Mouse (Mus musculus): Measurements from ENCODE around the gene Nxpe2.
"Not testable (repeated sequence)": the region's sequence is repeated elsewhere in the genome, so short reads cannot be mapped to it uniquely, and the experiment has no call there.

Nxpe2 gene

DNA sequence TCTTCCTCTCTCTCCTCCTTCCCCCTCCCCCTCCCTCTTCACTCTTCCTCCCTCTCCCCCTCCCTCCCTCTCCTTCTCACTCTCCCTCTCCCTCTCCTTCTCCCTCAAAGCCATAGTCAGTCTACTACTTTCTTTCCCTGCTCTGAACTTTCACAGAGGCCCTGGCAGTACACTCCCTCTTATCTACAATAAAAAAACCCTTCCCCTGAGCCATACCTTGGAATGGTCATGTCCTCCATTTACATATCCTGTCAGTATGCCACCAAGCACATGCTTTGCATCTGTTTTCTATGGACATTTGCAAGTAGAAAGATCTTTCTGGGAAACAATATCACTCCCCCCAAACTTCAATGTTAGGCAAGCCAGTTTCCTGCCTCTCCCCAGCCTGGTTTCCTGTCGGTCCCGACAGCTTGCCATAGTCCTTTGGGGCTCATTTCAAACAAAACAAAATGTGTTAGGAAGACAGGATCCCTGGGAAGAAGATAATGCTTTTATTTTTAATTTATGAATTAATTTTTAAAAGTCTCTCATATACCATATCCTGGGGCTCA is at the start of gene Nxpe2:
Nxpe2 (minus strand) TSS at position 307 of the 551 bp plus-strand sequence.
- DNase-seq (ENCODE audit: low spot score in 2 of 2): no peak

DNA sequence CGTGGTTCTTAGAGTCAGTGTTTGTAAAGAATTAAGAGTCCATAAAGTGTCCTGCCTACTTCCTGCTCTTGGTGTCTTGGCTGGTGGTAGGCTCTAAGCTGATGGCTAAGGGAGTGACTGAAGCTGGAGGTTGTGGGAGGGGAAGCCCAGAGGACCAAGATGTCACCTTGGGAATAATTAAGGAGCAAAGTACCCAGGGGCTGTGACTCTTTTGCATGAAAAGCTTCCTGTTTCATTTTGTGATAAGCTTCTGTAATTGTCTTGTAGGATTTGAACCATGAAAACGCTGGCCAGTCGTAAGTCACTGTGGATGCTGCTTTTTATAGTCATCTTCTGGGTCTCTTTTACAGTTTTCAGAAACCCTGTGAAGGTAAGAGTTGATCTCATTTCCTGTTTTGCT is 36.7 kb upstream of the Nxpe2 start:
- peak; percentile 9 to 29 for DNase-seq (ENCODE audit: low spot score in 2 of 2)

DNA sequence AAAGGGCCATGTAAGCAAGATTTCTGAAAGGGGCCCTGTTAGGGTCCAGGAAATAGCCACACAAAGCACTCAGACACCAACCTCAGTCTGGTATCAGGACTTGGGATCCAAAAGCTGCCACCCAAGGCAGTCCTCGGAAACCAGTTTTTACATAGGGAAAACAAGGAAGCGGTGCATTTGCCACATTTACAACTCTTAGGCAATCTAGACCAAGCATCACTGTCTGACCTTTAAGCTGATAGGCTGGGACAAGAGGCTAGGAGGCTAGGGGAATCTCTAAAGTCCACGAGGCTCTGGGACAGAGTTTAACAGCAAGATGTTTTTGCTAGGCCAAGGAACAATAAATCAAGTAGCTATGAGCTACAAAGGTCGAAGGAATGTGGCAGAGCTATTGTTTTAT is 35.2 kb upstream of the Nxpe2 start:
- DNase-seq (ENCODE audit: low spot score in 2 of 2): no peak

DNA sequence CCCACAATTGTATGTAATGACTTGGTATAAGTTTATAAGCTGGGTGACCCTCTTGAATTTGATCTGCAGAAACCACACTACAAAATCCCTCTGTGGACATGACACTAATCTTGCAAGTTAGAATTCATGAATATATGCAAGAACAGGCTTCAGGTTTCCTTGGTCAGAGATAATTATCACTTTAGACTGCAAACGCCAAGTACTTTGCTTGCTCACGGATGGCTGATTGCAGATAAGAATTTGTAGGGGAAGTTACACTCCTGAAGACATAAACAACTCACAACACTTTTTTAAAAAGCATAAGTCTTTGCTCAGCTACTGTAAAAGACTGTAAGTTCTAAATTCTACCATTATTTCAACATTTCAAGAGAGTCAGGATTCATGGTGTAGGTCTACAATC is 21.1 kb upstream of the Nxpe2 start:
- no peak for DNase-seq (ENCODE audit: low spot score in 2 of 2)

DNA sequence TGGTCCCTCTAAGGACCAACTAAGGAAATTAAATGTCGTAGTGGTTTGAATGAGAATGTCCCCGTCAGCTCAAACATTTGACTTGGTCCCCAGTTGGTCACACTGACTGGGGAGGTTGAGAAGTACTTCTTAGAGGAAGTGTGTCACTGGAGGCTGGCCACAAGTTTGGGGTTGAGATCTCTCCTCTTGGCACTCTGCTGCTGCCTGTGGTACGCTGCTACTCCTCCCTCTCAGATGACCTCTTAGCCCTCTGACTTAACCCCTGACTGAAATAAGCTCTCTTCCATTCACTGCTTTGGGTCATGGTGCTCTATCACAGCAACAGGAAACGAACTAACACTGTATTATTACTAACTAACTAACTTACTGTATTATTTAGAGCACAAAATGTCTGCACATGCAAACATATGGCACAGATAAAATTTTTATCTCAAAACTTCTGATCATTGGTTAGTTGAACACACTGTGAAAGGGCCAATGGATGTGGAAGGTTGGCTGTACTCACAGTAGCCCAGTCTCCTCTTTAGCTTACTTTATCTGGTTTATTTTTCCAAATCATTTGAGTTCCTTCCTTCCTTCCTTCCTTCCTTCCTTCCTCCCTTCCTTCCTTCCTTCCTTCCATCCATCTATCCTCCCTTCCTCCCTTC is 20.1 kb upstream of the Nxpe2 start:
- peak in 1 of 2 experiments; percentile 32 for DNase-seq (ENCODE audit: low spot score in 2 of 2)

DNA sequence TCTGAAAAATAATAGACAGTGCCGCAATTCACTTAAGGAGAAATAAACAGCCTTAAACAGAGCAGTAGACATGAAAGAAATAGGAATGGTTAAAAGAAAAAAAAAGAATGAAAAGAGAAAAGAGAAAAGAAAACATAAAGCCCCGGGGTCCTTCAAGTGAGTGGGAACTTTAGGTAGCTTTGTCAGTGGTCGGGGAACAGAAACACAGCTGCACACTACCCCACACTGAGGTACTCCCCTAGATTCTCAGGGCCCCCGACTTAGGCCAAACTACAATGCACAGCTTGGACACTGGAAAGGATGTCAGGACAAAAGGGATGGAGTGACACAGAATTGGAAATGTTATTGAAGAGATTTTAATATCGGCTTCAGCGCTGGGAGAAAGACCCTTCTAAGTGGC is 9.5 kb upstream of the Nxpe2 start:
- no peak for DNase-seq (ENCODE audit: low spot score in 2 of 2)

DNA sequence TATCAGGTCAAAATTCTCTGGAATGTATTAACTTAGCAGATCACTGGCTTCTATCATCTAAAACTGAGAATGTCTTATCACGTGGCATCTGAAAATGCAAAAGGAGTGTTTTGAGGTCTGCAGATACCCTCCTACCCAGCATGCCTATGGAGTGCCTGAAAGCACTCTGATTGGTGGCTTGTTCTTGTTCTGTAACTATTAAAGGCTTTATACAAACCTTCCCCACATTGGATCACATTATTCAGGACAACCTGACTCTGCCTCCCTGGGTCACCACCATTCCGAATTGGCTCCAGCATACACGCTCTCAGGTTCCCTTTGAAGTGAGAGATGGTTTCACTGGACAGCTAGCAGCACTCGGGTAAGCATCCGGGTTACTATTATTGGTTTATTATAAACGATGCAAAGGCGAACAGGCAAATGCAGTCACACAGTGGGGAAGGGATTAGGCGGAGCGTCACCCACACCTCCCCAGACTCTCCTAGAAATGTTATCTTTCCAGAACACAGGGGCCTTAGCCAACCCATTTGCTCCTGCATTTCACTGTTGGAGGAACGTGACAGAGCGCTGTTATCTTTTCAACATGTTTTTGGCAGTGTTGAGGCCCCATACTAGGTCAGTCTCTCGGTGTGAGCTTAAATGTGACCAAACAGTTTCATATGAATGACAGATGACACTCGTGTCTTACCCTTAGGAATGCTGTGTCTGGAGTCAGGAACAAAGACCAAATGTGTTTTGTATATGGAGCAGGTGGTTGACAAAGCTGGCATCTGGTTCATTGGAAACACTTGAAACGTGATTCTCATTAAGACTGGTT is 8.8 kb upstream of the Nxpe2 start:
- no peak for DNase-seq (ENCODE audit: low spot score in 2 of 2)

DNA sequence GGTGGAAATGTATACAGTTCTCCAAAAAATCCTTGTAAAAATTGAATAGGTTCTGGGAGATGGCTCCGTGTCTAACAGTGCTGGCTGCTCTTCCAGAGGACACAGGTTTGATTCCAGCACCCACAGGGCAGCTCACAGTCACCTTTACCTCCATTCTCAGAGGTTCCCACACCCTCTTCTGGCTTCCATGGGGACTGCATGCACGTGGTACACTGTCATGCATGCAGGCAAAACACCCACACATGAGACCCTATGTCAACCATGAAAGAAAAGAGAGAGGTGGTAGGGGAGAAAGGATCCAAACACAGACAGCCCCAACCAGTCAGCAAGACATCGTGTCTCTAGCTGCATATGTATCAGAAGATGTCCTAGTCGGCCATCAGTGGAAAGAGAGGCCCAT is 7.6 kb upstream of the Nxpe2 start:
- no peak for DNase-seq (ENCODE audit: low spot score in 2 of 2)

DNA sequence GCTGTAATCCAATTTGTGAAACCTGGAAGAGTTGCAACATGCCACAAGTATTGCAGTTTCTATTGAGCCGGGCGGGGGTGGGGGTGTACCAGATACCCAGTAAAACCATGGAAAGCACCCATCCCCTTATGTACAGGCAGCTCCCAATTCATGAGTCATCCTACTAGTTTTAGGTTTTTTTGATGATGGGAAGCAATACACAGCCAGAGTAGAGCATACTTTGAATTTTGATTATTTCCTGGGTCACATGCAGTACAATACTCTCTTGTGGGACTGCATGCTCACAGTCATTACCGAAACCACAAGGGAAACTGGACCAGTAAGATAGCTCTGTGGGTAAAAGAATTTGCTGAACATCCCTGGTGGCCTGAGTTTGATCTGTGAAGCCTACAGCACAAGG is 3.8 kb upstream of the Nxpe2 start:
- DNase-seq (ENCODE audit: low spot score in 2 of 2): no peak

DNA sequence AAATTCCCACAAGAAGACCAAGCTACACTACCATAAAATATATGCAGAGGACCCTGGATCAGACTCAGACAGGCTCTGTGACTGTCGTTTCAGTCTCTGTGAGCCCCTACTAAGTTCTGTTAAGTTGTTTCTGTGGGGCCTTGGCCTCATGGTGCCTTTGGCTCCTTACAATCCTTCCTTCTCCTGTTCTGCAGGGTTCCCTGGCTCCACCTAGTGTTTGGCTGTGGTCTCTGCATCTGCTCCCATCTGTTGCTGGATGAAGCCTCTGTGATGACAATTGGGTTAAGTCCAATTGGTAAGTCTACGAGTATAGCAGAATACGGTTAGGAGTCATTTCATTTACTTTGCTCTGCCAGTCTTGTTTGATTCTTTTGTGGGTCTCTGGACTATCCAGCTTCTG is 1.5 kb upstream of the Nxpe2 start:
- DNase-seq (ENCODE audit: low spot score in 2 of 2): peak; percentile 20 to 47

DNA sequence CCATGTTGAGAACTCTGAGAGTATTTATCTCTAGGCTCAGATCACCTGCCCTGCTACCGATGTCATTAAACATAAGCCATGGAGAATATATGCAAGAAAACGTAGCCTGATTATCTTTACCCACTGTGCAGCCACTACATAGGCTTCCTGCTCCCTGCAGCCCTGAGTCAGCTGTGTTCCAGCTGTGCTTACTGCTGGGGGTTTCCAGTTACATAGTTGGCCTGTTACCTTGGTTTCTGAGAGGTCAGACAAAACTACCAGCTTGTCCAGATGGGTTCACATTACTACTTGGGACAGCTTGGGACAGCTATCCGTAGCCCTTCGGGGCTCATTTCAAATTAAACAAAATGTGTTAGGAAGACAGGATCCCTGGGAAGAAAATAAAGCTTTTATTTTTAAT is 868 bp upstream of the Nxpe2 start:
- DNase-seq (ENCODE audit: low spot score in 2 of 2): no peak

DNA sequence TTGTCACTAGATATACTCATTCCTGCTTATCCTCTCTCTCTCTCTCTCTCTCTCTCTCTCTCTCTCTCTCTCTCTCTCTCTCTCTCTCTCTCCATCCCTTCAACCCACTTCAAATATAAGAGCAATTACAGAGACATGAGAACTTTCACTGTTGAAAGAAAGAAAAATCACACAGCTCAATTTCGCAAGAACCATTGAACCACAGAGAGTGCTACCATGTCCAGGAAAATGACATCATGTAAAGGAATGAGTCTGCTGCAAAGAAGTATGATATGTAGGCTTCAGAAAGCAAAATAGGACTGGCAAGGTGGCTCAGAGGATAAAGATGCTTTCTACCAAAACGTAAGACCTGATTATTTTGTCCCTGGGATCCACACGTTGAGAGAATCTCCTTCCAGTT is 7.4 kb downstream of the Nxpe2 start:
- DNase-seq (ENCODE audit: low spot score in 2 of 2): no peak

DNA sequence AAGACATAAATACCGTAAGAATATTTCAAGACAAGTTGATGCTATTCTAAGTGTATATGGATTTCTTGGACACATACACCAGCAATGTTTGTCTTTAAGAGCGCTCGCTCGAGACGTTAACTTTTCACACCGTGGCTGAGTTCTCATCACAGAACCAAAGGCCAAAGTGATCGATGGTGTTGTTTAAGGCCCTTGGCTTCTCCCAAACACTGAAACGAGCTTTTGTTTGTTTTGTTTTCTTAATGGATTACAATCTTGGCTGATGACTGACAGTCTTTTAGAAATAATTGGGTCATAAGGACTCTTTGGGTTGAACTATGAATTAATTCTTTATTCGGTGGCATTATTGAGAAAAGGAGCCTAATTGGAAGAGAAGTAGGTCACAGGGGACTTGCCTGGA is 7.8 kb downstream of the Nxpe2 start:
- DNase-seq (ENCODE audit: low spot score in 2 of 2): no peak

DNA sequence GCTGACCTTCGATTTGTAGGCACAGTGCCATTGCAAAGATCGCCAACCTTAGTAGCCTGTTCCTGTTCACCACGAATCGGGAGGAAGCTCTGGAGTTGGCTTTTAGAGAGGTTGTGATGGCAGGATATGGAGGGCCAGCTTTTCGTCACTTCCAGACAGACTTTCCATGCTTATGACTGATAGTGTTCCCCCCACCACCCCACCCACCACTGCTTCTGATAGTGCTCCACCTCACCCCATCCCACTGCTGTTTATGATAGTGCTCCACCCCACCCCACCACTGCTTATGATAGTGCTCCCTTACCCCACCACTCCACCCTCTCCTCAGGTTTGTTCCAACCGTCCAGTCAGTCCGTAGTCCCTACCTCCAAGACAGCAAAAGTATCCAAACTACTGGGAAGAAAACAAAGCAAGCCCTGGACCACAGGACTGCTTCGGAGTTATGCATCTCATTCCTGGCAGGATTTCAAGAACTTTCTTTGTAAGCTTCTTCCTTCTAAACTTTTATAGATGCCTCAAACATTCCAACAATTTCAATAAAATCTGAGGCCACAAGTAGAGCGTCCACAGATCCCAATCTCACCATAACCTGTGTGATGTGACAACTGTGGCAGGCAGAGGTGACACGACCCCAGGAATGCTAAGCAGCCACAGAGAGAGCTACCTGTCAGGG is 12.4 kb downstream of the Nxpe2 start:
- DNase-seq (ENCODE audit: low spot score in 2 of 2): no peak

DNA sequence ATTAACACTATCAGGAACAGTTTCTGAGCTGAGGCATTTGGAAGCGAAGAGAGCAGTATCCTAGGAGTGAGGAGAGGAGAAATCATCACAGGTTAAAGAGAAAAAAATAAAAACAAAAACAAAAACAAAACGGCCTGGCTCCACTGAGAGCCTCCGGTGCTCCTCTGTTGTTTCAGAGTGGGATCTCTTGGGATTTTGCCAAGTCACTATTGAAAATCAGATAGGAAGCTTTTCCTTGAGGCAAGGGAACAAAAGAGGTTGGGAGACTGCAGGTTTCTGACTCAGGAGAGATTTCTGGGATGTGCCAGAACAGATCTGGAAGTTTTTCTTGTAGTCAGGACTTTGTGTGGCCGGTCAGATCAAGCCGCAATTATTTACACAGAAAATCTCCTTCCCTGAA is 13.7 kb downstream of the Nxpe2 start:
- no peak for DNase-seq (ENCODE audit: low spot score in 2 of 2)

DNA sequence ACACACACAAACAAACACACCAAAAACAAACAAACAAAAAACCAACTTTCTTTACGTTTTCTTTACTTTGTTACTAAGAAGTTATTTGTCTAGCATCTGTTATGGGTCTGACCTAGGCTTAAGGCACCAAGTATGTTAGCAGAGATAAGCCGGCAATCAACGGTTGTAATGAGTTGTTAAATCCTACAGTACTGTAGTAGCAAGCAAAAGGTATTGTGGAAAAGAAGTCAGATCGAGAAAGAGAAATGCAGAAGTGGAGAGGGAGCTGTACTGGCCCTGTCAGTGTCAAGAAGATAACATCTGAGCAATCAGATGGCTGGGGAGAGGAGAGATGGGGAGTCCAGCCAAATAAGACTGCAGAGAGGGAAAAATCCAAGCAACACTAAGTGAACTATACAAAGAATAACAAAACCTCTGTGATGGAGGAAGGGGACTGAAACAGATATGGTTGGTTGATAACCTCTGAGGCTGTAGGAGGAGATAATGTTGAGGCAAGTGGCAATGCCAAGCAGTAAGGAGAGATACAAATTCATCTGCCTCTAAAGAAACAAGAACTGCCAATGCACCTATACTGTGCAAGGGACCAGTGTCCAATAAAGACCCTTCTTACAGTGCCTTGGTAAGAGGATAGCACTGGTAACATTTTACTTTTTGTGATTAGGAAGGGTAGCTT is 14.3 kb downstream of the Nxpe2 start:
- DNase-seq (ENCODE audit: low spot score in 2 of 2): no peak

DNA sequence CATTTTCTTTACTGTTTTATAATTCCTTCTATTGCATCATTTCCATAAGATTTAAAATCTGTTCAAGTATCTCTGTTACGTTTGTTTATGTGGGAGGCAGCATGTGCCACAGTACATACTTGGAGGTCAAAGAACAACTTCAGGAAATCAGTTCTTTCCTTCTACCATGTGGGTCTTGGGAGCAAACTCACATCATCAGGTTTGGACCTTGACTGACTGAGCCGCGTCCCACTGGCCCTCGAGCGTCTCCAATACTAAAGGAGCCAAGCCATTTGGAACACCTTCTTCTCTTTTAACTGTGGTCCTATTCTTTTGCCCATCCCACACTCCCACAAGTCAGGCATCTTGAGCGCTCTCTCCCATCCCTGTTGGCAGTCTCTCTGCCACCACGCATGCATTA is 23.7 kb downstream of the Nxpe2 start:
- no peak for DNase-seq (ENCODE audit: low spot score in 2 of 2)

DNA sequence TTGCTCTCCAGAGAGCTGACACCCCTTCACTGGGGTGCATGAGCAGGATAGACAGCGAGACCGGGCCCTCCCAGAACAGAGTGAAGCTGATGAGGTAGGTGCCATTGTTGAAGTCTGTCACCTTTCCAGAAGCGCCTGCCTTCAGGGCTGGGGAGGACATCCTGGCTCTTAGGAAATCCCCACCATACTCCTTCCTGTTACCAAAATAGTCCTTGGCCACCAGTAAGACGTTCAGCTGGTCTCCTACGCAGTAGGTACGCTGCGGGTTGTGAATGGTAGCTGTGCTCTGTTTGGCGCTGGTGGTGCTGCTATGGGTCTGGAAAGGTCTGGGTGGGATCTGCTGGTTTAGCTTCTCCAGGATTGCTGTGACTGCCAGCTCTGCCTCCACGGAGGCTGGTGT is 26.9 kb downstream of the Nxpe2 start:
- no peak for DNase-seq (ENCODE audit: low spot score in 2 of 2)

DNA sequence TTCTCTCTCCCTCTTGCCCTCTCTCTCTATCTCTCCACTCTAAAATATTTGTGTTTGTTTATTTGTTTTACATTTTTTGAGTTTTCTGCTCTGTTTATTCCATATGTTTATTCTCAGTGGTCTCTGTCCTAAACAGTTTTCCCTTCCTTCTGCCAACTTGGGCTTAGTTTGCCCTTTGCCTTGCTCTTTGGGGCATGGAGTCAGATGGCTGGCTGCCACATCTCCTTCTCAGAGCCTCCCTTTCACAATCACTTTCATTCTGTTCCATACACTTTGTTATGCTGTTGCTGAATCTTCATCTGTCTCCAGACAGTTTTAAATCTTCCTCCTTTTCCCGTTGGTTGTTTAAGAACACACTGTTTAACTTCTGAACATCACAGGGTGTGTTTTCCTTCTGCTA is 37.4 kb downstream of the Nxpe2 start:
- no peak for DNase-seq (ENCODE audit: low spot score in 2 of 2)

DNA sequence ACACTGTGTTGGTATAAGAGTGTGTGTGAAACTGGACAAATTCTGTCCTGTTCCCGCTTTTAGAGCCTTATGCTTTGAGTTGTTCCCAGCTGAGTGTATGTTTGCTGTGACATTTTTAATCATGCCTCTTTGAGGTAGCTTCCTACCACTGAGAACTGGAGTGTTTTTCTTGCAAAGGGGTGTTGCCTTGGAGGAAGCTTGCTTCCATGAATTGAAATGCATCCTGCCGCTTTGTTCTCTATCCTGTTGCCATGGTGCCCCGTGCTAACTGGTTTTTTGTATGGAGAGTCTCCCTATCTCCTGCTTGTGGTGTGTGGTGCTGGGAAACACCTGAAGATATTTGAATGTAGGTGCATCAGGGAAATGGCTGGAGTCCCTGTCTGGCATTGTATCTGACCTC is 39.1 kb downstream of the Nxpe2 start:
- DNase-seq (ENCODE audit: low spot score in 2 of 2): no peak

DNA sequence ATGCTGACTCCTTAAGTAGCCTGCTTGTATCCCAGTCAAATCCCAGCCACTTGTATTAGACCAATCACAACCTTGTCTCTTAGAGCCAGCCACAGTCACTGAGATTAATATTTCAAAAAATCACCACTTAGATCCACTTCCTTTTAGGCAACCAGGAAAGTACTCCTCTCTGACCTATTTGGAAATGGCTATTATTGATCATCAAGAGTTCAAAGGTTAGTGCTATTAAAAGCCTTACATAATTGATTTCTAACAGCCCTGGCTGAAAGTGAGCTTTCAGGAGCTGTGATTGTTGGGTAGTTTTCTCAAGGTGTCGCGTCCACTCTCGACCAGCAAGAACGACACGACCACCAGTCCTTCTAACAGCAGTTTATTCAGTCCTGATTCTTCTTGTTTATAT is 42.0 kb downstream of the Nxpe2 start:
- DNase-seq (ENCODE audit: low spot score in 2 of 2): no peak

DNA sequence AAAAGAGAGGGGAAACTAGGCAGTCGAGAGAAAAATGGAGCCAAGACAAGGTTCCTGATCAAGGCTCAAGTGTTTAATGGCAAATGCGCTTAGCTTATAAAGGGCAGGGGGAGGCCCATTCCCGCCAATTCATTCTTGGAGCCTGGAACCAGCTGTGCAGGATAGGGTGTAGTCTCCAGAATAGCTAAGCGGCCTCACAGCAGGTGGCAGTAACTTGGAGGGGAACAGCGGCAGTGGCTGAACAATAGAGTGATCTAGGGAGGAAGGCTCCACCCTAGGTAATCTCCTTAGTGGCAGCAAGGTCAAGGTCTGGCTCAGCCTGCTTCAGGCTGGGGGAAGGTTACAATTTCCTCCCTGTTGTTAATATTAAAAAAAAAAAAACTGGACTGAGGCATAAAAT is 49.7 kb downstream of the Nxpe2 start:
- DNase-seq (ENCODE audit: low spot score in 2 of 2): not testable (repeated sequence)
